Mouse (Mus musculus) cerebellum, postnatal 10 days (tissue): ENCODE data around the gene Ctnnb1.
A peak's percentile ranks its signal among the peaks of the same experiment; 100 is the strongest.

Source experiments
- DNase-seq, 2 experiments: peaks; one replicate each; pipeline ENCODE4 v3.0.0; 2021; ENCODE audit warnings: mixed read lengths in 2 of 2

The Ctnnb1 gene

GRCm38 (mm10) chr9:121001681-121002540 is 72.9 kb downstream of the Ctnnb1 start:
- DNase-seq = peak; percentile 61 to 70

DNA sequence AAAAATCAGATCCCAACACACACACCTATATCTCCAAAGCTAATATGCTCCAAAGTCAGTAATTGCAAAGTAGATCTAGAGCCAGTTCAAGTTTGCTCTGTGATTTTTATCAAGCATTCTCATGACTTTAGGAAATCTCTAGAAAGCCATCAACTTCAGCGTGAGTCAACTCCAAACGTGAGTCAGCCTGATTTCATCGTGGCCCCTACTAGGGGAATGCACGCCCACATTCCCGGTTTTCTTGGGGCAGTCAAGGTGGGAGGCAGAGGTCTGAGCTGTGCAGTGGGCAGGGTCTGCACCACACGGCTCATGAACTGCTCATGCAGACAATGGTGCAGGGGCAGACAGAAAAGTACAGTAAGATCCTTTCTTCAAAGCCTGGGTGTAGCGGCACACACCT is 76.9 kb downstream of the Ctnnb1 start:
- no peak for DNase-seq
